Mouse (Mus musculus): Measurements from ENCODE around the gene Lrrtm4. TPM values are rescaled to one million over a fixed set of nuclear protein-coding genes. Genes with fewer than 3 reads are reported as not detected.

Lrrtm4 gene
- polyA plus RNA-seq (2012; rRNA removed; ENCODE audit: low replicate concordance): 0.09 TPM in 1 of 2 replicates, not detected in the other

DNA sequence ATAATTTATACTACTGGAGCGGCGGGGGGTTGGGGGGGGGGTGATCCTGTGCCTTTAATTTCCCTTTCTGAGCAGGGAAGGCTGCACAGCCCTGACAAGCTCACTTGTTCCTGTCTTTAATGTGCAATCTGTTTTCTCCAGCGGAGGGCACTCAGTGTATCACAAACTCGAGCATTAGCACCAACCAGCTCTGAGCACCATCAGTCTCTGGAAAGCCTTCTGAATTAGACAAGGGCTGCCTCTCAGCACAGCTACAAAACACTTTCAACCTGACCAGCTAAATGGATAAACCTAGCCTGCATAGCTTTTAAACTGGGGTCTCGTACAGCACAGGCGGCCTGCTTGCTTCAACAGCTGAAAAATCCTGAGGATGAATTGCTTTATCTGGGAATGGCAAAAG is at the start of gene Lrrtm4:
Lrrtm4 (plus strand) TSS at position 113 of the 400 bp plus-strand sequence.

Other genes with a start within 250 kb of the Lrrtm4 start
- not detected in 2 replicates for gene Gm20594, start 201.0 kb upstream of the Lrrtm4 start, polyA plus RNA-seq (2012; rRNA removed; ENCODE audit: low replicate concordance)